Mouse (Mus musculus): ENCODE data around the gene Hbb-bt.

- TF ChIP-seq CTCF (IDR thresholded peaks at IDR 0.05; ENCODE audit: borderline replicate concordance, extremely low read depth, insufficient read depth, insufficient read length): no peak
- no peak for TF ChIP-seq POLR2A (IDR thresholded peaks at IDR 0.05; ENCODE audit: borderline replicate concordance, extremely low read depth, insufficient read depth, insufficient read length, poor library complexity, severe bottlenecking)
Measured at GRCm38 (mm10) chr7:103810296-103810695, 3.5 kb downstream of the Hbb-bt start.

Measured in brain, embryonic 14.5 days (tissue).